Mouse (Mus musculus) testis, adult 2 months (tissue): ENCODE results near the gene Fbxl21.

ENCODE experiments used
- CTCF ChIP-seq: fragments of 200-500 bp; IDR thresholded peaks from 2 replicates; pipeline ENCODE4 v1.5.1; 2012; ENCODE audit warnings: low read depth, mild to moderate bottlenecking, inconsistent platforms, low read length, moderate library complexity; ENCODE audit not compliant: control insufficient read depth, insufficient read depth, insufficient replicate concordance
- POLR2A ChIP-seq: fragments of 200-500 bp; IDR thresholded peaks from 2 replicates; pipeline ENCODE4 v1.6.1; 2012; ENCODE audit warnings: low read depth, mild to moderate bottlenecking, inconsistent platforms, low read length, moderate library complexity; ENCODE audit not compliant: control insufficient read depth

DNA sequence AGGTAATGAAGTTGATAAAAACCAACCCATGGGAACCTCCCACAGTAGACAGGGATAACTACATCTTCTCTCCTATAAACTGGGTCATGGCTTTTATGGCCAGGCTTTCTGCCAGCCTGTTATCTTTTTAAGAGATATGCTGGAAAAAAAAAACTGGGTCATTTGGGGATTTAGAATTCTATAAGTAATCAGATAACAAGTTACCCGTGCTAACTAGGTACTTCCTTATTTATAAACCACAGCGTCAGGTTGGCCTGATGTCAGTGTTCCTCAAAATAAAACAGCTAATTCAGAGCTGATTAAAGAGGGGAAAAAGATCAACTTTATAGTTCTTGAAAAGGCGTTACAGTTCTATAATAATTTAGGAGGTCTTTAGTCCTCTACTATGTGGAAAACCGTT lies 6.8 kb downstream of the Fbxl21 start:
- TF ChIP-seq POLR2A (no peak), CTCF (no peak)
